Mouse (Mus musculus): ENCODE data around the gene Col7a1. TPM values are rescaled to one million over a fixed set of nuclear protein-coding genes. Genes with fewer than 3 reads are reported as not detected.

The Col7a1 gene
- total RNA-seq (2023): 1 to 10 TPM; 4.0 to 6.9 TPM

DNA sequence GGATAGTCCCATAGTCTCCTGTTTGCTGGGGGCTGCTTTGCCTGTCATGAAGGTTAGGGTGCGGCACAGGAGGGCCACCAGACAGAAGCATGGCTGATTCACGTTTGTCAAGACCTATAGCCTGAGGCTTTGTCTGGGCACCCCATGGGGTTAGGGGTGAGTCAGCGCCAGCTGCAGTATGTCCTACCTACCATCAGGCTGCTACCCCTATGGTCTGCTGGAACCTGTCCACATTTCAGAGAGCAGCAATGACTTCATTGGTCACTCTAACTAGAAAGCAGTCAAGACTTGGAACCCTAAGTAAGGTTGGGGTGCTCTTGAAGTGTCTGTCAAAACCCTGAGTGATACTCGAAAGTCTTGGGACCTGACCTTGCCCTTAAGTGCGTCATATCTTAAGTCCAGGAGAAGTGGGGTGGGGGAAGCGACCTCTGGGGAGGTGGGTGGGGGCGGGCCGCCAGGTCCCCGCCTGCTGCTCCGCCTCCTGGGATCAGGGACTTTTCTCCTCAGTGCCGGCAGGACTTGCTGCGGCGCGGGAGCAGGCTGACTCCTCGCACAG, at the start of gene Col7a1:
TSS of gene Col7a1 (plus strand) at position 506 of the 556 bp plus-strand sequence.

DNA sequence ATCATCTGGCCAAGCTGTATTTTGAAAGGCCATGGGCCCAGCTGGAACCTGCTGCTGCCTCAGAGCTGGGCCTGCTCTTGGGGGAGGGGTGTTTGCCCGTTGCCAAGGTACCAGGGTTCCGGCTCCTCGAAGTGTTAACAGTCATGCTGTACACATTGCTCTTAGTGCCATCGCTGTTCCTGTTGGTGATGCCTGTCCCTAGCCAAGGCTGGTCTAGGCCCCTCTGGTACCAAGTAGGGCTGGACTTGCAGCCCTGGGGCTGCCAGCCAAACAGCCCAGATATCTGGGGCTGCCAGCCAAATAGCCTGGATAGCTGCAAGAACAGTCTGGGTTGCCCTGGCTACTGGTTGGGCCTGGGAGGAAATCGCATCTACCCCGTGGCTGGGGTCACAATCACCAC, 38.9 kb upstream of the Col7a1 start, which contains the start of gene Tmem89:
TSS of gene Tmem89 (plus strand) at position 129 of the 400 bp plus-strand sequence.

DNA sequence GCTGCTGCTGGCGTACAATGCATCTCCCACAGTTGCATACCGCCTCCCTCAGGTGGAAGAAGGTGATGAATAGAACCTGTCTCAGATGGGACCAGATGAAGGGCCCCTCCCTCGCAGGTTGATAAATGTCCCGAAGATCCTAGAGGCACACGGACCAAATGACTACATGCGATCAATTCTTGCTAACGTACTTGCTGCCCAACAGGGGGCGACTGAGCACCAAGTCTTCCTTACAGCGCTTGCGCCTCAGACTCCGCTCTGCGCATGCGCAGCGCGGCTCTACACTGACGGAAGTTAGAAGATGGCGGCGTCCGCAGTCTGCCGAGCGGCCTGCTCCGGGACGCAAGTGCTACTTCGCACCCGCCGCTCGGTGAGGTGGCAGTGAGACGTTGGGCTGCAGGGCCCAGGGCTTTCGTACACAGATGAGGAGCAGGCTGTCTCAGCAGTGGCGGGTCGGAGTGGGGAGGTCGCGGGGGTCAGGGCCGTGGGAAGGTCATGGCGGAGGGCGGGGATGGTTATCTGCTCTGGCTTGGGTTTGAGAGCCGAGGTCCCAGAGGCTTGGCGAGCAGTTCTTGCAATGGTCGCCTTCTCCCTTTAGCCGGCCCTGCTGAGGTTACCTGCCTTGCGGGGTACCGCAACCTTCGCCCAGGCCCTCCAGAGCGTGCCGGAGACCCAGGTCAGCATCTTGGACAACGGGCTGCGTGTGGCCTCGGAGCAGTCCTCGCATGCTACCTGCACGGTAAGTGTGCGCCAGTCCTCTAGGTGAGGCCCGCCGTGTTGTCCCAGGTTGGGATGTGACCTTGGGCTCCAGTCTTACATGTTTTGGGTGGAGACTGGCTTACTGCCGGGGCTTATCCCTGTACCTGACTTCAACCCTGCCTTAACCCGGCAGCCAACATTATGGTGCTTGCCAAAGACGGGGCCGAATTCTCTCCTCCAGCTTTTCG, 16.7 kb upstream of the Col7a1 start, which contains the start of gene Uqcrc1:
TSS of gene Uqcrc1 (plus strand) at position 216 of the 947 bp plus-strand sequence.

DNA sequence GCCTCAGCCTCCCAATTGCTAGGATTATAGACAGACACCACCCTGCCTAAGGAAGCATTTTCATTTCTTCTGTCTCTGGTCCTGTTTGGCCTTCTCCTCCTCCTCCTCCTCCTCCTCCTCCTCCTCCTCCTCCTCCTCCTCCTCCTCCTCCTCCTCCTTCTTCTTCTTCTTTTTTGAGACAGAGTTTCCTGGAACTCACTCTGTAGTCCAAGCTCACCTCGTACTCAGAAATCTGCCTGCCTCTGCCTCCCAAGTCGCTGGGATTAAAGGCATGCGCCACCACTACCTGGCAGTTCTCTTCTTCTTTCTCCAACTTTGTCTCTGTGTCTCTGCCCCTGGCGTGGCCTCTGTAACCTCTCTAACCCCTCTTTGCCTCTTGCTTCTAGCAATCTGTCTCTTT, 32.3 kb downstream of the Col7a1 start, which contains the start of gene Ucn2:
TSS of gene Ucn2 (plus strand) at position 301 of the 400 bp plus-strand sequence.

DNA sequence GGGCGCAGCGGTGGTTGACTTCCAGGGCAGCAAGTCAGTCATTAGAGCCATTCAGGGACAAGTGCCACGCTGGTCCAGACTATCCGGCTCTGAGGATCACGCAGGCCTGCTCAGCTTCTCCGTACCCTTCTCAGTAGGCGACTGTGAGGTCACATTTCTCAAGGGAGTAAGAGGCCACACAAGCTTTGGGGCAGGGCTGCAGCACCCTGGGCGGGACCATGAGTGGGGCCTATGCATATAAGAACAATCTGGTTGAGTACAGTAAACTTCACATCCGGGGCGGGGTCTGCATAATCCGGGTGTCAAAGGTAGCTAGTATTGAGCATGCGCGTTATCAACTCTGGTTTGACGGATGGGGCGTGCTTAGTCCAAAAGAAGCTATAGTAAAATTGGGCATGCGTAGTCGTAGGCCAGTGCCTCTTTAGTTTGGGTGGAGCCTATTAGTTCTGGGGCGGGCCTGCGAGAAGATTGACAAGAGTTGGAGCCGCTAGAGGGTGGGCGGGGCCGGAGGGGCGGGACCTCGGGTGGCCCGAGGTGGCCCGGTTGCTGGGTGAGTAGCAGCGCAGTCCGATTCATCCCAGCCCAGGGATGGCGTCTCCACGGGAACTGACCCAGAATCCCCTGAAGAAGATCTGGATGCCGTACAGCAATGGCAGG, 38.2 kb downstream of the Col7a1 start, which contains the start of gene Pfkfb4:
TSS of gene Pfkfb4 (plus strand) at position 351 of the 657 bp plus-strand sequence.

Other genes with a start within 250 kb of the Col7a1 start
- gene Ip6k2, start 169.8 kb upstream of the Col7a1 start, total RNA-seq (2023): 10 to 100 TPM; 80.3 to 81.0 TPM
- 10 to 100 TPM; 18.1 to 25.1 TPM for gene Nckipsd, start 145.2 kb upstream of the Col7a1 start, total RNA-seq (2023)
- under 1 TPM; 0.06 to 0.53 TPM for gene Celsr3, start 127.3 kb upstream of the Col7a1 start, total RNA-seq (2023)
- gene Slc26a6, start 100.3 kb upstream of the Col7a1 start, total RNA-seq (2023): 10 to 100 TPM; 11.7 to 17.2 TPM
- gene Tmem89, start 39.0 kb upstream of the Col7a1 start, total RNA-seq (2023): under 1 TPM in 1 of 2 experiments, not detected in 1; 0.78 TPM
- gene Uqcrc1, start 17.0 kb upstream of the Col7a1 start, total RNA-seq (2023): 100 to 1,000 TPM; 174 to 176 TPM
- under 1 TPM in 1 of 2 experiments, not detected in 1; 0.83 TPM for gene Ucn2, start 32.4 kb downstream of the Col7a1 start, total RNA-seq (2023)
- 10 to 100 TPM; 32.6 to 47.0 TPM for gene Pfkfb4, start 38.2 kb downstream of the Col7a1 start, total RNA-seq (2023)
- gene Shisa5, start 85.0 kb downstream of the Col7a1 start, total RNA-seq (2023): 1,000 to 10,000 TPM; 2,072 to 2,196 TPM
- gene Trex1, start 106.1 kb downstream of the Col7a1 start, total RNA-seq (2023): 10 to 100 TPM; 15.0 to 19.4 TPM
- gene Atrip, start 120.5 kb downstream of the Col7a1 start, total RNA-seq (2023): 10 to 100 TPM; 45.5 to 47.0 TPM
- gene Ccdc51, start 128.9 kb downstream of the Col7a1 start, total RNA-seq (2023): 10 to 100 TPM in 1 of 2 experiments, 1 to 10 TPM in 1; 9.9 to 12.6 TPM
- 100 to 1,000 TPM; 297 to 318 TPM for gene Tma7, start 129.0 kb downstream of the Col7a1 start, total RNA-seq (2023)
- 1 to 10 TPM in 1 of 2 experiments, under 1 TPM in 1; 0.27 to 1.5 TPM for gene Plxnb1, start 141.8 kb downstream of the Col7a1 start, total RNA-seq (2023)
- not detected for gene Fbxw21, start 208.5 kb downstream of the Col7a1 start, total RNA-seq (2023)
- under 1 TPM in 1 of 2 experiments, not detected in 1; 0.59 TPM for gene Fbxw13, start 242.4 kb downstream of the Col7a1 start, total RNA-seq (2023)